ENCODE assay signal across 17 mouse cellular contexts in the genomic region with DNA sequence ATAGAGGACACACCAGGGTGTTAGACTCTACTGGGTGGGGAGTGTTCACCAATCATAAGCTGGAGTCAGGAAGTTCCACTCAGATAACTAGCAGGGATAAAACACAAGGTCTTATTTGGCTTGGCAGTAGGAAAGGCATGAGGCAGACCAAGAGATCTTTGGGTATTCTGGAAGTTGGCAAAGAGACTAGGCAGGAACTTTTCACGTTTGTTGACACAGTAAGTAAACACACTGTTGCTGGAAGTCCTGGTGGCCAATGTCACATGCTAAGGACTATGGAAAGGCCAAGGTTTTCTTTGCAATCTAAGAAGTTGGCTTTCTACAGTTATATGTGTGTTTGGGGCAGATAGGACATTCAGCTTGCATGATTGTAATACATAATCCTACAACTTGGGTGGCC.
"Had no signal": no experiment of that assay in that cellular context is flagged by ENCODE, and none has a peak within 500 bp of the region (broad histone marks: within the 10 kb centered on the region; RNA-seq: fewer than 3 reads in every experiment).

No protein-coding gene starts in this region.

- H3K27me3 ChIP-seq: liver, embryonic 13.5 days; liver, embryonic 15.5 days; lung, embryonic 15.5 days; midbrain, embryonic 13.5 days; midbrain, embryonic 15.5 days; neural tube, embryonic 12.5 days; stomach, embryonic 15.5 days had no signal

- ATAC-seq: liver, postnatal 0 days; midbrain, embryonic 13.5 days; midbrain, embryonic 15.5 days had no signal

- H3K4me2 ChIP-seq: liver, embryonic 13.5 days; liver, embryonic 15.5 days; lung, embryonic 15.5 days; midbrain, embryonic 11.5 days; midbrain, embryonic 13.5 days; midbrain, embryonic 15.5 days; neural tube, embryonic 12.5 days; stomach, embryonic 15.5 days had no signal

- H3K27ac ChIP-seq: liver, embryonic 13.5 days; liver, embryonic 15.5 days; lung, embryonic 15.5 days; macrophage; midbrain, embryonic 13.5 days; midbrain, embryonic 15.5 days; neural tube, embryonic 12.5 days; stomach, embryonic 15.5 days had no signal

- DNase-seq: liver, embryonic 13.5 days; liver, postnatal 0 days; lung, adult 2 months; lung, postnatal 10 days; right cerebral cortex, postnatal 14 days; thymus, adult 18-20 months; thymus, postnatal 14 days; thymus, postnatal 36 days had no signal

- H3K36me3 ChIP-seq: liver, embryonic 13.5 days; liver, embryonic 15.5 days; lung, embryonic 15.5 days; midbrain, embryonic 13.5 days; midbrain, embryonic 15.5 days; neural tube, embryonic 12.5 days; stomach, embryonic 15.5 days had no signal

- H3K9me3 ChIP-seq: liver, embryonic 13.5 days; liver, embryonic 15.5 days; lung, embryonic 15.5 days; megakaryocyte, embryonic 14.5 days; midbrain, embryonic 13.5 days; midbrain, embryonic 15.5 days; neural tube, embryonic 12.5 days; stomach, embryonic 15.5 days had no signal

- H3K4me3 ChIP-seq: liver, embryonic 13.5 days; liver, embryonic 15.5 days; lung, embryonic 15.5 days; megakaryocyte, embryonic 14.5 days; midbrain, embryonic 13.5 days; midbrain, embryonic 15.5 days; neural tube, embryonic 12.5 days; stomach, embryonic 15.5 days had no signal

- H3K4me1 ChIP-seq: liver, embryonic 13.5 days; liver, embryonic 15.5 days; lung, embryonic 15.5 days; megakaryocyte, embryonic 14.5 days; midbrain, embryonic 15.5 days; neural tube, embryonic 12.5 days; stomach, embryonic 15.5 days had no signal

- H3K9ac ChIP-seq: liver, embryonic 13.5 days; liver, embryonic 15.5 days; liver, postnatal 0 days; lung, embryonic 15.5 days; midbrain, embryonic 13.5 days; midbrain, embryonic 15.5 days; neural tube, embryonic 12.5 days; stomach, embryonic 15.5 days had no signal
